Mouse (Mus musculus) heart, embryonic 13.5 days (tissue): Measurements from ENCODE around the gene Mptx2. TPM values are rescaled to one million over a fixed set of nuclear protein-coding genes. Genes with fewer than 3 reads are reported as not detected.
"Not testable (repeated sequence)": the region's sequence is repeated elsewhere in the genome, so short reads cannot be mapped to it uniquely, and the experiment has no call there.

Experiments
- ATAC-seq: fragments of 200-750 bp; cut with Nextera tagmentation; 2 replicates; pipeline ENCODE4 v1.8.0; 2017; ENCODE audit warnings: moderate TSS enrichment; ENCODE audit not compliant: insufficient number of reproducible peaks, low FRiP score, low TSS enrichment; ENCODE audit errors: extremely low read depth
- H3K27ac ChIP-seq: fragments of 300-500 bp; sonication (generic); replicated peaks from 2 replicates; pipeline ENCODE4 v1.5.1; 2015; ENCODE audit warnings: moderate library complexity, mild to moderate bottlenecking, inconsistent platforms
- H3K27me3 ChIP-seq: fragments of 300-500 bp; sonication (generic); replicated peaks from 2 replicates; pipeline ENCODE4 v1.6.1; 2015; ENCODE audit warnings: mild to moderate bottlenecking, inconsistent platforms
- H3K36me3 ChIP-seq: fragments of 300-500 bp; sonication (generic); 2 replicates; pipeline ENCODE4 v1.6.1; 2015; ENCODE audit warnings: mild to moderate bottlenecking, inconsistent platforms
- H3K4me1 ChIP-seq: fragments of 300-500 bp; sonication (generic); 2 replicates; pipeline ENCODE4 v1.6.1; 2015; ENCODE audit warnings: inconsistent platforms
- H3K4me2 ChIP-seq: fragments of 300-500 bp; sonication (generic); 2 replicates; pipeline ENCODE4 v1.6.1; 2015; ENCODE audit warnings: inconsistent platforms, mild to moderate bottlenecking, moderate library complexity
- H3K4me3 ChIP-seq: fragments of 300-500 bp; sonication (generic); 2 replicates; pipeline ENCODE4 v1.5.1; 2015; ENCODE audit warnings: moderate library complexity, mild to moderate bottlenecking, inconsistent platforms
- H3K9ac ChIP-seq: fragments of 300-500 bp; sonication (generic); 2 replicates; pipeline ENCODE4 v1.6.1; 2015; ENCODE audit warnings: inconsistent platforms, mild to moderate bottlenecking, moderate library complexity
- H3K9me3 ChIP-seq: fragments of 300-500 bp; sonication (generic); 2 replicates; pipeline ENCODE4 v1.6.1; 2016; ENCODE audit warnings: inconsistent platforms
- WGBS: fragments of 180-500 bp; shearing (Covaris S2); methylation state at CpG from one replicate; pipeline ENCODE4 v1.1.7; 2015; ENCODE audit warnings: mixed read lengths; 5-methylcytosine and 5-hydroxymethylcytosine counted together
- polyA plus RNA-seq: library from polyadenylated mRNA; unstranded; fragments of >200 nt; fragmentation: Nextera tagmentation; extraction: Ambion mirVana; gene quantifications from 2 replicates; pipeline ENCODE4 v1.2.1, GENCODE M21; 2015

Gene Mptx2
- polyA plus RNA-seq = not detected in 2 replicates

GRCm38 (mm10) chr1:173277677-173278076 lies at the start of gene Mptx2:
Gene Mptx2, minus strand, starts transcription at chr1:173277777.
- Histone ChIP-seq H3K27ac (no peak within 1 kb of the TSS), H3K36me3 (no peaks in the 10 kb centered on the region), H3K9me3 (no peaks in the 10 kb centered on the region), H3K4me3 (no peak within 1 kb of the TSS), H3K4me1 (no peaks in the 10 kb centered on the region), H3K27me3 (no peaks in the 10 kb centered on the region), H3K4me2 (no peak within 1 kb of the TSS), H3K9ac (no peak within 1 kb of the TSS)
- no peak for ATAC-seq
- 56% methylated on average over 3 of the region's 3 CpGs for WGBS

- H3K4me3 ChIP-seq = no peak overlapping the region
These were observed 49.0 kb upstream of the Mptx2 start for GRCm38 (mm10) chr1:173326552-173326951.

GRCm38 (mm10) chr1:173325395-173325794 lies 47.8 kb upstream of the Mptx2 start:
- H3K4me1 ChIP-seq = peaks cover 7% of the 10 kb centered on the region
- no peak for ATAC-seq
- WGBS = 91% methylated on average over 1 of the region's 1 CpGs

More at GRCm38 (mm10) chr1:173326552-173326951, 49.0 kb upstream of the Mptx2 start:
- H3K36me3 ChIP-seq = no peaks in the 10 kb centered on the region
- H3K9ac ChIP-seq = no peak overlapping the region
- 68% methylated on average over 1 of the region's 1 CpGs for WGBS
- no peak overlapping the region for H3K27ac ChIP-seq
- H3K9me3 ChIP-seq = no peaks in the 10 kb centered on the region
- peaks cover 7% of the 10 kb centered on the region for H3K4me1 ChIP-seq
- no peak for ATAC-seq
- H3K27me3 ChIP-seq = no peaks in the 10 kb centered on the region
- H3K4me2 ChIP-seq = no peak overlapping the region

GRCm38 (mm10) chr1:173324961-173325360 lies 47.4 kb upstream of the Mptx2 start:
- Histone ChIP-seq H3K9ac (no peak overlapping the region), H3K4me2 (no peak overlapping the region), H3K9me3 (no peaks in the 10 kb centered on the region), H3K27ac (no peak overlapping the region), H3K4me1 (peaks cover 7% of the 10 kb centered on the region), H3K36me3 (no peaks in the 10 kb centered on the region), H3K27me3 (no peaks in the 10 kb centered on the region), H3K4me3 (no peak overlapping the region)
- no peak for ATAC-seq
- 60% methylated on average over 4 of the region's 4 CpGs for WGBS

More at GRCm38 (mm10) chr1:173325395-173325794, 47.8 kb upstream of the Mptx2 start:
- H3K36me3 ChIP-seq = no peaks in the 10 kb centered on the region
- H3K9me3 ChIP-seq = no peaks in the 10 kb centered on the region
- no peaks in the 10 kb centered on the region for H3K27me3 ChIP-seq
- H3K4me3 ChIP-seq = no peak overlapping the region
- H3K9ac ChIP-seq = no peak overlapping the region
- no peak overlapping the region for H3K27ac ChIP-seq
- H3K4me2 ChIP-seq = no peak overlapping the region

- Histone ChIP-seq H3K27ac (no peak overlapping the region), H3K36me3 (no peaks in the 10 kb centered on the region), H3K9ac (no peak overlapping the region), H3K4me2 (no peak overlapping the region), H3K27me3 (no peaks in the 10 kb centered on the region), H3K9me3 (no peaks in the 10 kb centered on the region), H3K4me1 (peaks cover 2% of the 10 kb centered on the region), H3K4me3 (no peak overlapping the region)
- no peak for ATAC-seq
- WGBS = 19% methylated on average over 5 of the region's 5 CpGs
These were observed 46.4 kb upstream of the Mptx2 start for GRCm38 (mm10) chr1:173323839-173324585.

DNA sequence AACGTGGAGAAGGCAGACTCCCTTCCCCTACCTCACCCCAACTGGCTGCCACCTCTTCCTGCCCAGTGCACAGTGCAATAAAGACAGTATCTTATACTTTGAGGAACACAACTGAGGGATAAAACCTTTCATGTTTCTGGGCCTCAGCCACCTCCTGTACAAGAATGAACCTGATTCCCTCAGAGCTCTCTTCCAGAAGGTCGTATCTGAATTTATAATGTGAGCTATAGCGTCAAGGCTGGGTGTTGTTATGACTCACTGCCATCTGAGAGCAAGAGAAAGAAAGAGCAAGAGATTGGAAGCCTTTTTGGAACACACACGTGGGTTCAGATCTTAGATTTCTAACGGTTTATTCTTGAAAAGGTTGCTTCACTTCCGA lies 44.7 kb upstream of the Mptx2 start:
- no peaks in the 10 kb centered on the region for H3K36me3 ChIP-seq
- H3K4me3 ChIP-seq = no peak overlapping the region
- H3K9ac ChIP-seq = no peak overlapping the region
- H3K4me1 ChIP-seq = no peaks in the 10 kb centered on the region
- H3K27ac ChIP-seq = no peak overlapping the region
- no peaks in the 10 kb centered on the region for H3K27me3 ChIP-seq
- WGBS = 52% methylated on average over 6 of the region's 6 CpGs
- no peak overlapping the region for H3K4me2 ChIP-seq
- H3K9me3 ChIP-seq = no peaks in the 10 kb centered on the region
- no peak for ATAC-seq

GRCm38 (mm10) chr1:173321593-173322248 lies 44.1 kb upstream of the Mptx2 start:
- Histone ChIP-seq H3K4me2 (no peak overlapping the region), H3K27me3 (no peaks in the 10 kb centered on the region), H3K36me3 (no peaks in the 10 kb centered on the region), H3K4me1 (no peaks in the 10 kb centered on the region), H3K9ac (no peak overlapping the region), H3K9me3 (no peaks in the 10 kb centered on the region), H3K27ac (no peak overlapping the region), H3K4me3 (no peak overlapping the region)
- no peak for ATAC-seq
- WGBS = 66% methylated on average over 8 of the region's 8 CpGs

- no peak overlapping the region for H3K27ac ChIP-seq
- H3K4me3 ChIP-seq = no peak overlapping the region
- WGBS = 80% methylated on average over 2 of the region's 2 CpGs
- no peak overlapping the region for H3K4me2 ChIP-seq
- no peaks in the 10 kb centered on the region for H3K27me3 ChIP-seq
- no peak overlapping the region for H3K9ac ChIP-seq
- H3K4me1 ChIP-seq = no peaks in the 10 kb centered on the region
- no peaks in the 10 kb centered on the region for H3K9me3 ChIP-seq
- no peak for ATAC-seq
- H3K36me3 ChIP-seq = no peaks in the 10 kb centered on the region
These were observed 40.4 kb upstream of the Mptx2 start for GRCm38 (mm10) chr1:173317925-173318477.

- no peak overlapping the region for H3K27ac ChIP-seq
- H3K4me1 ChIP-seq = no peaks in the 10 kb centered on the region
- no peak overlapping the region for H3K4me2 ChIP-seq
- H3K9me3 ChIP-seq = no peaks in the 10 kb centered on the region
- H3K36me3 ChIP-seq = no peaks in the 10 kb centered on the region
- 76% methylated on average over 3 of the region's 3 CpGs for WGBS
- H3K27me3 ChIP-seq = no peaks in the 10 kb centered on the region
- H3K4me3 ChIP-seq = no peak overlapping the region
- no peak for ATAC-seq
- H3K9ac ChIP-seq = no peak overlapping the region
These were observed 38.1 kb upstream of the Mptx2 start for GRCm38 (mm10) chr1:173315725-173316124.

DNA sequence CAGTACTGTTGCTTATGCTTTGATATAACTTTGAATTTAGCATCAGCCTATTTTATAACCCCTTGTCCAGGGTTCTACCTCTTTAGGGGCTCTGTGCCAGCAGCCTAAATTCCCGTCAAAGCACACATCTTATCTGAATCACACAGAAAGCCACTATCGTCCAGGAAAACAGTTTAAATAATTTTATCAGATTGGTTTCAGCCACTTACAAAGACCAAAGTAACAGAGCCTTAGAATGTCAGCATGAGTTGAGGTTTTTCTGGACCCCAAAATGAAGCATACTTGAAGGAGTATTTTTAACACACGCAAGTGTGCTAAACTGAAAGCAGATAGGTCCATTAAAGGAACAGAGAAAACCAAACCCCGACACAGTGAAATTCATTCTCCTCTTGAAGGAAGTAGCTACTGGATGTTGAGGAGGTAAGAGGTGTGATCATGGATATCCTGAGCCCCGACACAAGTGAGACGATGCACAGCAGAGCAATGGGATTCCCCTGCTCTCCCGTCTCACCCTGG lies 36.0 kb upstream of the Mptx2 start:
- not testable (repeated sequence) for H3K4me3 ChIP-seq, H3K4me2 ChIP-seq, H3K4me1 ChIP-seq, H3K9me3 ChIP-seq, H3K27ac ChIP-seq, H3K27me3 ChIP-seq, H3K9ac ChIP-seq, ATAC-seq, H3K36me3 ChIP-seq
- 55% methylated on average over 7 of the region's 7 CpGs for WGBS

DNA sequence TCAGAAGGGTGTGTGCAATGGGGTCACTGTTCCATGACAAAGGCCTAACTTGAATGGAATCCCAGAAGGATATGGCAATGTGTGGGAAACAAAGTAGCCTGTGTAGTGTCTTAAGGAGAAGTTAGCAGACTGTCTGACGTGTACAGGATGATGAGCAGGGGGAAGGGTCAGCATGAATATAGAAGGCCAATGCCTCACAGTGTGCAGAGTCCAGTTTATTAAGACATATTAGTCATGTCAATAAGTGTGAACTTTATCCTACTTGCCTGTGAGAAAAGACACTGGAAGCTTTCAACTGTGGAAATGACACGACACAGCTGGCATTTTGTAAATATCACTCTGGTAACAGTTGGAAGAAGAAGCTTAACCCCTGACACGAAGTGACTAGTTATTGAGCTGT lies 25.2 kb upstream of the Mptx2 start:
- not testable (repeated sequence) for H3K9ac ChIP-seq, H3K4me3 ChIP-seq, ATAC-seq, H3K9me3 ChIP-seq, H3K27me3 ChIP-seq, H3K4me1 ChIP-seq, H3K36me3 ChIP-seq, H3K4me2 ChIP-seq, H3K27ac ChIP-seq
- WGBS = 57% methylated on average over 3 of the region's 3 CpGs
